Mouse (Mus musculus): ENCODE results near the gene Vsx1.

- TF ChIP-seq CTCF (IDR thresholded peaks at IDR 0.05; ENCODE audit: low read depth) (no peak), EP300 (IDR thresholded peaks at IDR 0.05; ENCODE audit: low read depth) (peak; percentile 45; the same call in 1 of the 2 replicates)
These were observed 53.2 kb downstream of the Vsx1 start for GRCm38 (mm10) chr2:150635877-150636446.

All from liver, embryonic 14.5 days (tissue).